Mouse (Mus musculus): ENCODE results near the gene Pde1a.

Pde1a gene

DNA sequence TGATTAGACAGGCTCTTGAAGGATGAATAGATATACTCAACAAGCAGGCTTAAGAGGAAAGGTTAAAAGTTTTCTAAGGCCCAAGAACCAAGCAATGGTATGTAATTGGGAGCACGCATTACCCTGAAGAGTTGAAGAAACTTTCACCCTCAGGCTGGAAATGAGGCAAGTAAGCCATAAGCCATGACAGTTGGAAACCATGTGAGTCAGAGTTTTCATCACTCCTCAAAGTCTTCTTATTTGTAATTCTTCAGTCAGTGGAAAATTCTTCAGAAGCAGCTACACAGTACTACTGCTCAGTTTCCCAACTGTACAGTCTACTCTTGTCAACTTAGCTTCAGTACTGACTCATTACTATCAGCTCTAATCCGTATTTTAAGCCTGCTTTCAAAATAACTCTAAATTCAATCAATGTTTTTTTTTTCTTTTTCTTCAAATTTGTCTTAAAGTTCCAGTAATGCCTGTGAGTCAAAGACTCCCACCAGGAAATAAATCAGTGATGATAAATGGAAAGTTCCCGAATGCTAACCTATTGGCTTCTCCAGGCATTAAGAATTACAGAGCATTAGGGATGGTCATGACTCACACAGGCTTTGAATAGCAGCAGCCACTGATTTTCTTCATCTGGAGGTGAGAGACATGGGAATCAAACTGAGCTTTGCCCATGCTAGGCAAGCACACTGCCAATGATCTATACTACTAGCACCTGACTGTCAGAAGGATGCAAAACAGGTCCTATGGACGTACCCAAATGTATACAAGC lies 82.3 kb downstream of the Pde1a start:
- in situ Hi-C loops (cut with MboI, MseI): no loop called here

DNA sequence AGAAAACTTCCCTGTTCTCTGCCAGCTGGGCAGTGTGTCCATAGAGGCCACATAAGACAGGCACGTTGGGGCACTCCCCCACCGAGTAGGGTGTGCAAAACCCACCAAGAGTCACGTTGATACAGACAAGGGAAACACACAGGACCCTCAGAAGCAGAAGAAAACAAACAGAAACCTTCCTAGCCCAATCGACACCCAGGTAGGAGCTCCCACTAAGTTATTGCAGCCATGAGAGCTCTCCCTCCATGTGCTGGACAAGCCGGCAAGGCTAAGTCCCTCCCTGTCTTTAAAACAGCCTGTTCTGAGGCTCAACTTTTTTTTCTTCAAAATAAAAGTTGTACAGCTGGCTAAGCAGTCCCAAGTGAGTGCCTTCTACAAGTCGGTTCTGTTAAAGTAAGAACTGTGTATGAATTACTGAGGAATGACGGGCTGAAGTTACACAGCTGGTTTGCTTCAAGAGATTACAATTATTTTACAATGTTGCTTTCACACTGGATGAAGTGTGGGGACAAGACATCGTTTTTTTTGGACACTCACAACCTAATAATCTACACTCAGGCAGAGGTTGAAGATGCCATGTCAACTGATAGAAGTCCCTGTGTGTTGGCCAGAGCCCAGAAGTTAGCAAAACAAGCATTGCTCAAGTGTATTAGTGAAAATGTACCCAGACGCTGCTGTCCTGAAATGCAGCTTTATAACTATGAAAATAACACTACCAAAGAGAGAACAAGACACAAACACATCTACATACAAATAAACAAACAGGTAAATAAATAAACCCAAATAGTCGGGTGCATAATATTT lies 90.4 kb downstream of the Pde1a start:
- in situ Hi-C loops (cut with MboI, MseI): no loop called here

DNA sequence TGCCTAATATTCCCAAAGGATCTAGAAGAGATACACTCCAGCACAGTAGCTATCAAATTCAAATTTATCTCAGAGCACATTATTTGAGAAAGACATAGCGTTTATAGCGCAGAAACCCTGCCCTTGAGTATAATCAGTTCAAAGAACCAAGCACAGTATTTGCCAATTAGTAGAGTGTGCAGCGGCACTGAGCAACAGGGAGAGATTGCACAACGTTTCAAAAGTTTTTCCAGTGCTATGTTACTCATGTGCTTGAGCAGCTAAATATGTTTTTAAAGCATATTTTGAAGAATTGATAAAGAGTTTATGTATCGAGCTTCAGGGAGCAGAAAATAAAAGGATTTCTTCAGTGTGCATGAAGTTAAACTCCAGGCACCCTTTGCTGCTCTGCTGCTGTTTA lies 91.3 kb downstream of the Pde1a start:
- in situ Hi-C loops (cut with MboI, MseI): no loop called here

DNA sequence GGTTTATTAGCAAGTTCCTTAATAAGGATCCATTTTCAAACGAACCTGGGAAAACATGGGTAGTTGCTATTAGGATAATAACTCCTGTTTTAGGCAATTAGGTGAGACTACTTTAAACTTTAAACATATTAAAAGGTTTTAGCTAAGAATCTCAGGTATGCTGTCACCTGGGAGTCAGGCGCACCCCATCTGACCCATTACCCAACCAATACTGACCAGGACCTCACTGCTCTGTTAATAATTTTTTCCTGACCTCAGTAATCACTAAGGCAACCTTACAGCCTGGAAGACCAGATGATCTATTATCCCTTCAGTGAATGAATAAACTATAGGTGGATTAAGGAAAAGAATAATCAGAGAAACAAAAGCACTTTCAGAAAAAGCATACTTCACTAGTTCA lies 100.2 kb downstream of the Pde1a start:
- in situ Hi-C loops (cut with MboI, MseI): no loop called here

DNA sequence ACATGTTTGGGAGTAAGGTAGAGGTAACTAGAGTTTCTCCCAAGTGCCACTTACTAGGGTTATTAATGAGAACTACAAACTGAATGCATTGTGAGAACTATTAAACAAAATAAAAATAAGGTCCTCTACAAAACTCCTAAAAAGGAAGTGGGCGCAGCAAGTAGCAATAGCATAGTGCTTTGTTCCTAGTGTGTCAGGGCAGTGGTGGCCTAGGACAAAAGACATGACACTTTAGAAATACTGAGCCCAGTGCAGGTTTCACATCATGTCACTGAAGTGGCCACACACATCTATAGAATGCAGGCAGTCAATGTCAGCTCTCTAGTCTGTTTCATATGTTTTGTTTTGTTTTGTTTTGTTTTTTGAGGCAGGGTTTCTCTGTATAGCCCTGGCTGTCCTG lies 103.2 kb downstream of the Pde1a start:
- in situ Hi-C loops (cut with MboI, MseI): no loop called here

DNA sequence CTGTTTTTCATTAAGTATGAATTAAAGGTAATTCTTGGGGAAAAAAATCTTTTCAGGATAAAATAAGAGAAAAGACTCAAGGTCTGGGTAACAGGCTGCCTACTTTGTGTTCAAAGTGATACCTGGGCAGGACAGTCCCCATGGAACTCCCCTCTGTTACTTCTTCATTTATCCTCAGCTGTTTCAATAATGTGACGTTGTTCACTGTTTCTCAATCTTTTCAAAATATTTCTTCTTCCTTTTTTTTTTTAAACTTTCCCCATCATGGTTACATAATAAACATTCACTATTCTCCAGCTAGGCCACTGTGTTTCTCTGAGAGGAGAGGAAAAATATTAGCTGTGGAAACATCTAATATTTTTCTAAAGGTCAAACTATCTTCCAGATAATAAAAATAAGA lies 103.7 kb downstream of the Pde1a start:
- in situ Hi-C loops (cut with MboI, MseI): no loop called here

DNA sequence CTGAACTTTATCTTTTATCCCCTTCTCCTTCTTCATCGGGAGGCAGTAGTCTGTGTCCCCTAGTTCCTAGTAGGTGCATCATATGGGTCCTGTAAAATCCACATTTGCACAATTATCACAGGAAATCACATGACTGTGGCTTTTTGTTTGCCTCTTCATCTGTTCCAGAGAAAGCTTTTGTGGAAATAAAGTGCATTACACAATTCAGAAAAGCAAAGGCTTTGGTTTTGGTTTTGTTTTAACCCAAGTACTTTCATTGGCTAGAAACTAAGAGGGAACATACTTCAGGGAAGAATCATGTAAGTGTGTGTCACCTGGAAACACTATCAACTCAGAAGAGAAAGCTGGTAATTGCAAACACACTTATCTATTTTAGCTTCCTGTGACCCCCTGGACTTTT lies 104.2 kb downstream of the Pde1a start:
- in situ Hi-C loops (cut with MboI, MseI): no loop called here

DNA sequence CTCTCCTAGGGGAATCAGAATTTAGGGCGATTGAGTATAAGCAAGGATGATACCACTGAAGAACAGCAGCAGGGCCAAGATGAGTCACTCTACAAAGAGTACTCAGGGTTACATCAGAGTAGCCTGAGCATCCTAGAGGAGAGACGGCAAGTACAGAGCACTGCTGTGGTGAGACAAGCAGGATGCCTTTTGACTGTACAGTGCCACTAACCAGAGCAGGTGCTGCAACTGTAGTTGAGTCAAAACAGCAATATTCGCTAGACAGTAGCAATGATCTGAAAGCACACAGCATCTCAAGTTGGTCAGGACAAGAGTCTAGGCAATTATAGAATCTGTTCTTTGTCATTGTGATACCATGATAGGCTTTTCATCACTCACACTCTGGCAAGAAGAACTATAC lies 115.1 kb downstream of the Pde1a start:
- in situ Hi-C loops (cut with MboI, MseI): no loop called here

DNA sequence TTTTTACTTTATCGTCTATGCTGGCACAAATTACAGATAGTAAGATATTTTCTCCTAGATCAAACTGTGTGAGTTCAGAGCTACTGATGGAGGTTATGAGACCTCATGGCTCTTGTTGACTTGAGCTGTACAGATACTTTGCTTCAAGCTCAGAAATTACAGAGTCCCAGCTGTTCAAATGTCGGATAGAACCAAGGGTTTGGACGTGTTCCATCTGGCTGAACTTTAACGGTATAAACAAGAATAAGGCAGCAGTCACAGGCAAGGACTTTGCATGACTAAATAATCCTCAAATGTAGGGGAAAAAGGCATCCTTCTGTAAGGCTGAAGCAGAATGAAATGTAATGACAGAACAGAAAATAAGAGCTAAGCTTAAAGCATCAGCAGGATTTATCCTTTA lies 116.2 kb downstream of the Pde1a start:
- in situ Hi-C loops (cut with MboI, MseI): no loop called here

DNA sequence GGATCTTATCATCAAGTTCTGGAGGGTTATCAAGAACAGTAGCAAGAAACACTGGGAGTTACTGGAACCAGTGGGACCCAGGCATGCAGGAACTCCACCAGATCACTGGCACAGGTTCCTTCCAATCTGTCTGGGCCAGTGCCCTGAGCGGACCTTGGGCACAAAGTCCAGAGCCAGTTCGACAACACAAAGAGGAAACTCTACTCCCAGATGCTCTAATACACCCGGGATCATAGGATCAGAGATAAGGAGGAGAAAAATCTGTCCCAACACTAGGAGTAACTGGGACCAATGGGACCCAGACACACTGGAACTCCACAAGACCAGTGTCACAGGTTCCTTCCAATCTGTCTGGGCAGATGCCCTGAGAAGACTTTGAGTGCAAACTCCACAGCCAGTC lies 130.1 kb downstream of the Pde1a start:
- in situ Hi-C loops (cut with MboI, MseI): no loop called here

DNA sequence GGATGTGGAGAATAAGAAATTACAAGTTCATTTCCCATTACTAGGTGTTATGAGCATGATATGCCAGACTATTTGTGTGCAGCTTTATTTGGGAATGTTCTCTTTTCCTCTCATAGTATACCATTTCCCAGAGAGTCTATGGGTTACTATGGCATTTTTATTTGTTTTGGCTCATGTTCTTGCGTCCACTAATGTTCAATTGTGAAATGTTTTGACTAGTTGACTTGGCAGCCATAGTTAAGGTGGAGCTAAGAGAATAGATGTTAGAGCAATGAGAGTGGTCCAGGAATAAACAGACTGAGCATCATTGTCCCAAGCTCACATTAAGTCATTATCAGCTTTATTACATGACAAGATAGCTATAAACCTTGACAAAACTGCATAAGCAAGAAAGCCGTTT lies 130.8 kb downstream of the Pde1a start:
- in situ Hi-C loops (cut with MboI, MseI): no loop called here

DNA sequence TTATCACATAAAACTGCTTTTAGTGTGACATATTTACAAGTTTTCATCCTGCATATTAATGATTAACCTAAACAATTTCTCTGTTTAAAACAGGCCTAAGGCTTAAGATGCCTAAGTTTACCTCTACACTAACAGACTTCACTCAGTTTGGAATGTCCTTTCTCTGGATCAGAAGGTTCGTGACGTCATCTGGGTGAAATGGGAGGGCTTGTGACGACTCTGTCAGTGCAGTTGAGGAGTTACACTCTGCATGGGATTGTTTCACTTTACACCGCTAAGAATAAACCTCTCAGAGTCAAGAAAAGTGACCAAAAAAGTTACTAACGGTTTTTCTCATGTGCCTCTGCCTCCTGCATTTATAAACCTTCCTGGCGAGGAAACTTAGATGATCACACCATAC lies 137.6 kb downstream of the Pde1a start:
- in situ Hi-C loops (cut with MboI, MseI): no loop called here

DNA sequence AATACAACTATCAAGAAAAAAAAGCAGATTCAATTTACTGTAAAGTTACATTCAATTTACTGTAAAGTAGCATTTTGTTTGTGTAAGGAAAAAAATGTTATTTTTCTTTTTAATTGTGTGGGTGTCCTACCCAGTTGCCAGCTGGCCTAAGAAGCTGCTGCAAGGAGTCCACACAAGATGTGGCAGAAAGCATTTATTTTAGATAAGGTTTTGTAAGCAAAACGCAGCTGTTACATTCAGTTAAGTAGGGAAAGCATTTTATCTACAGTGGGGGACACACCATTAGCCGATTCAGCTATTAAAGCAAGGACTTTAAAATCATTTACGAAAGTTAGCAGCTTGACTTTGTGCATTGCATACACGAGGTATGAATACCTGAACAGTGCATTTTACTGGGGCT lies 145.5 kb downstream of the Pde1a start:
- in situ Hi-C loops (cut with MboI, MseI): no loop called here

DNA sequence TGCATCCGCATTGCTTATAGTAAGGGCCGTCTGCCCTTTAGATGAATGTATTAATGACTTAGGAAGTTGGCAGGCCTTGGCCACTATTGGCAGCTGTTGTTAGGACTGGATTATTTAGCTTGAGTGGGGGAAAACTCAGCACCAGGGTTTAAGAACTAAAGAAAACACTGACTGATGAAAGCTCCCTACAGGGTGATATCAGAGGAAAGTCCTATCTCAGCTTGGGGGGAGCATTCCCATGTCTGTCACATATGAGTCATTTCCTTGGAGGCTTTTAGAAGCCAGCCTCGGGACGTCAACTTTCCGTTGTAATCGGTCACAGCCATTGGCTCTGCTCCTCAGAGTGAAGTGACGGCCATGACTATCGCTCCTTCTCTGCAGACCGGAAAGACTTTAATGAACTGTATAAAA lies 146.0 kb downstream of the Pde1a start:
- in situ Hi-C loops (cut with MboI, MseI): no loop called here

DNA sequence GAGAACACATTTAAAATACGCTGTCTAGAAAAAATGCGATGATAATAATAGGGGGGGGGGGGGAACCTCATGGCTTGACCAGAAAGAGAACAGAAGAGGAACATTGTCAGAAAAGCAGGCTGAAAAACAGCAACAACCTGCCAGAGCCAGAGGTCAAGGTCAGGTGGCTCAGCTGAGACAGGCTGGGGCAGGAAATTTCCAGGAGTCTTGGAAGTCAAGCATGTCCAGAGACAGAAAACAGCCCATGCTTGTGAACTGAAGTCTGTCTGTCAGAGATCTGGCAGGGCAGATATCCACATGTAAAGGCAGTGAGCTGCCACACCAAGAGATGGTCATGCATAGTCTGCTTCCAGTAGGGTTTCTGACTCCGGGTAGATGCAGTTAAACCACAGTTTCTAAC lies 147.5 kb downstream of the Pde1a start:
- in situ Hi-C loops (cut with MboI, MseI): no loop called here

DNA sequence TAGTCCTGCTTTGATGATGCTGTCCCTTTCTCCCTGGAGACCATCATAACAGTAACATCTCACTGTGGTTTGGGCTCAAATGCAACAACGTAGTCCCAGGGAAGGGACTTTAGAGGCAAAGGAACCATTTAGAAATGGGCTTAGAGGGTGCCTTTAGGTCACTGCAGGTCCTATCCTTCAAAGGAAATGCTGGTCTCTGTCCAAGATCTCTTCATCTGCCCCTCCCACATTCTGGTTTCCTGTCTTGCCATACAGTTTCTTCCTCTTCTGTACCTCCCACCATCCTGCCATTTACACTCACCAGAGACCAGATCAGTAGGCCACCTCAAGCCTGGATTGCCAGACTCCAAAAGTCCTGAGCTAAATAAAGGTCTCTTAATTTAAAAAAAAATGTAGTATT lies 150.3 kb downstream of the Pde1a start:
- in situ Hi-C loops (cut with MboI, MseI): no loop called here

DNA sequence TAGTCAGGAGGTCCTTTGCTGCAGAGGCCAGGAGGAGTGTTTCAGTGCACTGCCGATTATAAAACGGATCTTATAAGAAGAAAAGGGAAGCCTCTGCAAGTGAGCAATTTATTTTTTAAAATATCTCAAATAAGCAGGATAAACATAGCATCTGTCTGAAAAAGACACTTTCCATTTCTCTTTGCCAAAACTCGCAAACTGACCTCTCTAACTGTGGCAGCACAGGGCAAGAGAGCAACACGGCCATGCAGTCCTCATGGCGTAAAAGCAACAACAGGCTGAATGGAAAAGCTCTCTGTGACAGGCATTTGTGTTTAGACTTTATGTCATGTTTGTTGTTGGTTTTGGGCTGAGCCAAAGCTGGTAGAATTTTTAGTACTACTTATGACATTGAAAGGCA lies 152.0 kb downstream of the Pde1a start:
- in situ Hi-C loops (cut with MboI, MseI): no loop called here

DNA sequence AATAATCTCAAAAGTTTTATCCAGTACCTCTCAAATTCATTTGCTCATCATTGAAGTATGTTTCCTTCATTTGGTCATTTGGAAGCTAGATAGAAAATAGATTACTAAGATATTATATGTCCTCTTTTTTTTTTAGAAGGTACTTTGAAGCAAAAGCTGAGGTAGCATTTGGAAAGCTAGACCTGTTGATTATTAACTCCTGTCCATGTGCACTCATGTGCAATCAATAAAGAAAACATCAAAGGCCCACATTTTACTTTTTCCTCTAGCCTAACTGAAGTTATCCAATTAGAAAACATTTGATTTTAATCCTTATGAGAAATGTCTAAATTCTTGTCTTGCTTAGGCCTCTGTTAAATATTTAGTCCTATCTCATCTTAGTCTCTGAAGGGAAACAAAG lies 153.3 kb downstream of the Pde1a start:
- in situ Hi-C loops (cut with MboI, MseI): no loop called here

DNA sequence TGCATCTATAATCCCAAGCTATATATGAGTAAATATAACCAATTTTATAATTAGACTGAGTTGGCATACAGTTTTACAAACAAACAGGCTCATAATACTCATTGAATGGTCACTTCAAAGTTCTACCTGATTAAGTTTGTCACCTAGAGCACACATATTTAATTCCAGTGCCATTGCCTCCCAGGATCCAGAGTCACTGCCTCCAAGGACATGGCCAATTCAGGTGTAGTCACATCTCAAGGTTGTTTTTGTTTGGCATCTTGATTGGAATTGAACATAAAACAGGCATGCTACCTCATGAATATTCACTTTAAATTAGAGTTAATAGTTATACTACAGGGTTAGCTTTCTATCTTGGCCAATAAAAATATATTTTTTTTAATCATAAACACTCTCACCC lies 157.0 kb downstream of the Pde1a start:
- in situ Hi-C loops (cut with MboI, MseI): no loop called here

DNA sequence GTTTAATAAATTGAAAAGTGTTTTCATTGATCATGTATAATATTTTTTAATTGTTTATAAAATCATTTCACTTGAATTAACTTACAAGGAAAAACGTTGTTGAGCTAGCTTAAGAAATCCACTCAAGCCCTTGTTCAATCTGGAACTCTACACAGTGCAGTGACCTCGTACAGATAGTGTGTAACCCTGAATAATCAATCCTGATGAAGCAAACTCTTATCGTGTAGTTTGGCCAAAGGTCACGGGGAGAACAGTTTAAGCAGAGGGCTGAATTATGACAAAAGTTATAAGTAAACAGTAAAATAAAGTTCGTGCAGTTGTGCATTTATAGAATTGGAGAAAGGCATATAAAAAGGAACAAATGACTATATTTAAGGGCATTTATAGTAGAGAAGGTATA lies 159.7 kb downstream of the Pde1a start:
- in situ Hi-C loops (cut with MboI, MseI): no loop called here

DNA sequence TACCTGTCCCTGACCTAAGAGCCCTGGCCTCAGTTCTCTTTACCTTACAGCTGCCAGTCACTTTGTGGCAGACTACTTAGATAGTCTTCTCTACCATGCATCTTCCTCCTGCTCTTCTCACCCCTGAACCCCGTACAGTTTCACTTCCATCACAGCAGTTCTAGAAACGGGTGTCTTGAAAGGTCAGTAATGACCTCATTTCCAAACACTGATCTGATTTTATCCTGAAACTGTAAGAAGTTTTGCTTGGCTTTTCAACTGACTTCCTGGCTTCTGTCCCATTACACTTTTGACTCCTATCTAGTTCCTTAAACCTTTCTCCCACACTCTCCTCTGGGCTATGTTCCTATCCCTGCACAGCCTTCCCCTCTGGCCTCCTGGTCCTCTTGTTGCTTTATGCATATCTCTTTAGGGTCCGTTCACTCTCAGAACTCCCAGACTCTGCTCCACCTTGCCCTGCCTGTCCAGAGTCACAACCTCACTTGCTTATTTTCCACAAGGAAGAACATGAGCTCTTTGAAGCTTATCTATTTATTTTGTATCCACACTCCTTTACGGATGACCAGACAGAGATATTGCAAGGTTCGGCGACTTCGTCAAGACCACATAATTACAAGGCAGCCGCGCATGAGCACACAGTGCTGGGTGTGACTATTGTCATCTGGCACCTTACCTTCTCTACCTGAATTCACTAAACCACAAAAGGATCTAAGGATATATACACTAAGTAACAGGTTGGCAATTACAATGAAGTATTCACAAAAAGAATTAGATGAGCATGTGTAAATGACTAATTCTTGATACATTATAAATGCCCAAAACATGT lies 162.4 kb downstream of the Pde1a start:
- in situ Hi-C loops (cut with MboI, MseI): no loop called here

DNA sequence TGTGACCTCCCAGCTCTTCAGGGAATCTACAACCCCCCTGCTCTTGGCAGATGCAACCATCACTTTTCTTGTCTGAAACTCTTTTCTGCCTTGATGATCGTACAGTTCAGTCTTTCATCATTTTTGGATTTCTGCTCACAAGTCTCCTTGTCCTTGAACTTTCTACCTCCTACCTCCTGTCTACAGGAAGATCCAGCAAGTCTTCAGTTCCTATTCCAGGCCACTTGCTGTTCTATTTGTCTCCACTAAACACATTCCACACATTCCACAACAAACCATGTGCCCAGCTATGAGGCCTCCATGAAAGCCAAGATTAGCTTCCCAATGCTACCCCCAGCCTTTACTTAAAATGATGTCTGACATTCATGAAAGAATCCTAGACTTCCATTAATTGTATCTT lies 163.2 kb downstream of the Pde1a start:
- in situ Hi-C loops (cut with MboI, MseI): no loop called here
